Mouse (Mus musculus): ENCODE data around the gene Ntn5. TPM values are rescaled to one million over a fixed set of nuclear protein-coding genes. Genes with fewer than 3 reads are reported as not detected.
A peak's percentile ranks its signal among the peaks of the same experiment; 100 is the strongest.

The Ntn5 gene
- polyA plus RNA-seq, 1 experiment from 2014 or later: 0.18 TPM

DNA sequence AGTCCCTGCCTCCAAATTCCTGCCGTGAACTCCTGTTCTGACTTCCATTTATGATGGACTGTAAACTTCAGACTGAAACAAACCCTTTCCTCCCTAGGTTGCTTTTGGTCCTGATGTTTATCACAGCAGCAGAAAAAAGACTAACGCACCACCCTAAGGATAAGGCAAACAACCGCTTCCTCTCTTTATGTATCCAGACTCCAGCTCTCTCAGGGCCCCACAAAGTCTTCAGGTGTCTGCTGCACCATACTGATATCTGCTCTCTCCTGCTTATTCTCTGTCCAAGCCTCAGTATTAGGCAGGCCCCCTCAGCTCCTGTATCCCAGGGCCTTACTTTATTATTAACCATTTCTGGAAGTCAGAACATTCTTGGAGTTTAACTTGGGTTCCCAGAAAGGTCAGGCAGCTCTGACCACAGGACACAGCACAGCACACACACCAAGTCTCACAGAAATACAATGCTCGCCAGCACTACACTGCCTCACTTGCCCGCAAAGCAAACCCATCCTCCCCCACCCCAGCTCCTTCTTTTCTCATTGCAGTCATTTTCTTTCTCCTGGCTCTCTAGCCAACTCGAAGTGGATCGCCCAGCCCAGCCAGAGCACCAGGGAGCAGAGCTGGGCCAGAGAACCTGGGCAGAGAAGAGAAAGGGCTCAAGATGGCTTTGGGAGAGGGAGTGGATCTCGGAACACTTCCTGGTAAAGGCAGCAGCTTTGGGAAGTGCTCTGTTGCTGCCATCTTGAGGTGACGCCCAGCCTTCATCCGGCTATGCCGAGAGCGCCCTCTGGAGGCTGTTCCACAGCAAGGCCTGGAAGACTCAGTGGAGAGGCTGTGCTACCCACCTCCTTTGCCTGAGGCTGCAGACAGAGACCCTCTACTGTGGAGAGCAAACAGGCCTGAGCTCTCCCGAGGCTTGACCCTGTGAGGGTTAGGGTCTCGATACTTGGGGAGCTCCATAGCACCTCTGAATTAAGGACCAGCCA lies 1.4 kb upstream of the Ntn5 start:
- no peaks in the 10 kb centered on the region for H3K27me3 ChIP-seq (ENCODE audit: insufficient read depth, low read length)
- WGBS: 24% methylated on average over 14 of the region's 14 CpGs
- peak overlapping the region; percentile 42; the same call in 1 of the 2 replicates for H3K9ac ChIP-seq (ENCODE audit: low read depth, low read length)
- peak; percentile 100 for TF ChIP-seq CTCF (IDR thresholded peaks at IDR 0.05; ENCODE audit: low read depth)
- H3K4me3 ChIP-seq (replicated peaks; ENCODE audit: low read depth, low read length): no peak overlapping the region
- H3K36me3 ChIP-seq (ENCODE audit: insufficient read depth, low read length): no peaks in the 10 kb centered on the region
- peak; percentile 53 for ATAC-seq (replicated peaks; ENCODE audit: low FRiP score, low read depth)
- H3K4me1 ChIP-seq (replicated peaks; ENCODE audit: insufficient read depth, low read length): peaks cover 18% of the 10 kb centered on the region
- no peaks in the 10 kb centered on the region for H3K9me3 ChIP-seq (replicated peaks; ENCODE audit: low read length)
- DNase-seq (ENCODE audit: low spot score): peak; percentile 97
- peak overlapping the region; percentile 77 for H3K27ac ChIP-seq
- H3K4me2 ChIP-seq (ENCODE audit: low read length): peak overlapping the region; percentile 38; the same call in 1 of the 2 replicates

DNA sequence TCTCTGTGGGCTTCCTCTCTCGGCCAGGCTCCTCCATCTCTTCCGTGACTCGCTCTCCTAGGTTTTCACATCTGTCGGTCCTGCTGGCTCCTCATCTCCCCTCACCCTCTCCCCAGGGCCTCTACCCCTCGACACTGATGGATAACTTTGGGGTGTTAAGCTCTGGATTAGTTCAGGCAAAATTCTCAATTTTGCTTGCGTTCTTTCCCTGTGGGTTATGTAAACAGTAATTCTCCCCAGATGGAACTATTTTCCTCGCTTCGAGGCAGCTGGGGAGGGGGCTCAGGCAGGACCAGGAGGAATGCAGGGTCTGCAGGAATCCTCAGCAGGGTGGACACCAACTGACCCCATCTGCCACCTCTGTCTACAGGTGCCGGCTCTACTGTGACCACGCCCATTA lies 2.0 kb downstream of the Ntn5 start:
- Histone ChIP-seq H3K4me2 (ENCODE audit: low read length) (no peak overlapping the region), H3K9me3 (replicated peaks; ENCODE audit: low read length) (no peaks in the 10 kb centered on the region), H3K4me1 (replicated peaks; ENCODE audit: insufficient read depth, low read length) (peaks cover 16% of the 10 kb centered on the region), H3K27me3 (ENCODE audit: insufficient read depth, low read length) (no peaks in the 10 kb centered on the region), H3K36me3 (ENCODE audit: insufficient read depth, low read length) (no peaks in the 10 kb centered on the region), H3K4me3 (replicated peaks; ENCODE audit: low read depth, low read length) (no peak overlapping the region), H3K27ac (no peak overlapping the region), H3K9ac (ENCODE audit: low read depth, low read length) (no peak overlapping the region)
- TF ChIP-seq CTCF (IDR thresholded peaks at IDR 0.05; ENCODE audit: low read depth): no peak
- DNase-seq (ENCODE audit: low spot score) (no peak), ATAC-seq (replicated peaks; ENCODE audit: low FRiP score, low read depth) (no peak)
- WGBS: 50% methylated on average over 10 of the region's 10 CpGs

DNA sequence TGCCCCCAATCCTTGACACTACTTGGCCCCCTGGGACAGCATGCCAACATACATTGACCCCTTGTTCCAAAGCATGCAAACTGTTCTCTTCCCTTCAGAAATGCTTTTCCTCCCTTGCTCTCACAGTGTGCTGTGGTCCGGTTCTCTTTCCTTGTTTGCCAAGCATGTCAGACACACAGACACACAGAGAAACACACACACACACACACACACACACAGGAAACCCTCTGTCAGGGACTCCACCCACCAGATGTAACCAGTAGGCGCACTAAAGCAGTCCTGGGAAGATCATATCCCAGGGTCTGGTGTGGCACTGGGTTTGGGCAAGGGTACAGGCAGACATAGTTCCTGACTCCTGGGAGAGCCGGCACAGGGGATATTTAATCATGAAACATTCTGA lies 3.0 kb downstream of the Ntn5 start:
- H3K9ac ChIP-seq (ENCODE audit: low read depth, low read length): no peak overlapping the region
- WGBS: 68% methylated on average over 3 of the region's 3 CpGs
- no peak overlapping the region for H3K4me2 ChIP-seq (ENCODE audit: low read length)
- peaks cover 16% of the 10 kb centered on the region for H3K4me1 ChIP-seq (replicated peaks; ENCODE audit: insufficient read depth, low read length)
- H3K4me3 ChIP-seq (replicated peaks; ENCODE audit: low read depth, low read length): no peak overlapping the region
- no peak overlapping the region for H3K27ac ChIP-seq
- ATAC-seq (replicated peaks; ENCODE audit: low FRiP score, low read depth): no peak
- no peak for TF ChIP-seq CTCF (IDR thresholded peaks at IDR 0.05; ENCODE audit: low read depth)
- no peak for DNase-seq (ENCODE audit: low spot score)
- H3K9me3 ChIP-seq (replicated peaks; ENCODE audit: low read length): no peaks in the 10 kb centered on the region
- no peaks in the 10 kb centered on the region for H3K36me3 ChIP-seq (ENCODE audit: insufficient read depth, low read length)
- H3K27me3 ChIP-seq (ENCODE audit: insufficient read depth, low read length): no peaks in the 10 kb centered on the region

DNA sequence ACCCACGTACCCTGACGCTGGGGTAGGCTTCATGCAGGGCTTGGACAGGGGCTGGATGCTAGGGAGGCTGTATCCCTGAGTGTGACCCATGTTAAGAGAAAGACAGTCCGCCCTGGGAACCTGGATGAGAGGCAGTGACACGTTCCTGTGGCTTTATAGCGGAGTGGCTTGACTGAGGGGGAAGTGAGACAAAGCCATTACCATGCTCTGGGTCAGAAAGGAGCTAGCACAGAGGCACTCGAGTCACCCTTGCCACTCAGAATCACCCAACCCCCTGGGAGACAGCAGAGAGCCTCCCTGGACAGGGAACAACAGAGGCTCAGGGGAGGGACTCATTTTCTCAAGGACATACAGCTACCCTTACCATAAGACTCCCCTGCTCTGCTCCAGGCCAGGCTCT lies 5.3 kb downstream of the Ntn5 start:
- Histone ChIP-seq H3K9ac (ENCODE audit: low read depth, low read length) (no peak overlapping the region), H3K27me3 (ENCODE audit: insufficient read depth, low read length) (no peaks in the 10 kb centered on the region), H3K27ac (no peak overlapping the region), H3K4me2 (ENCODE audit: low read length) (no peak overlapping the region), H3K9me3 (replicated peaks; ENCODE audit: low read length) (no peaks in the 10 kb centered on the region), H3K4me1 (replicated peaks; ENCODE audit: insufficient read depth, low read length) (0 out of 2 replicates have a peak, but pooled peaks cover 8% of the 10 kb centered on the region), H3K4me3 (replicated peaks; ENCODE audit: low read depth, low read length) (no peak overlapping the region), H3K36me3 (ENCODE audit: insufficient read depth, low read length) (no peaks in the 10 kb centered on the region)
- ATAC-seq (replicated peaks; ENCODE audit: low FRiP score, low read depth) (no peak), DNase-seq (ENCODE audit: low spot score) (no peak)
- WGBS: 44% methylated on average over 6 of the region's 6 CpGs
- no peak for TF ChIP-seq CTCF (IDR thresholded peaks at IDR 0.05; ENCODE audit: low read depth)

DNA sequence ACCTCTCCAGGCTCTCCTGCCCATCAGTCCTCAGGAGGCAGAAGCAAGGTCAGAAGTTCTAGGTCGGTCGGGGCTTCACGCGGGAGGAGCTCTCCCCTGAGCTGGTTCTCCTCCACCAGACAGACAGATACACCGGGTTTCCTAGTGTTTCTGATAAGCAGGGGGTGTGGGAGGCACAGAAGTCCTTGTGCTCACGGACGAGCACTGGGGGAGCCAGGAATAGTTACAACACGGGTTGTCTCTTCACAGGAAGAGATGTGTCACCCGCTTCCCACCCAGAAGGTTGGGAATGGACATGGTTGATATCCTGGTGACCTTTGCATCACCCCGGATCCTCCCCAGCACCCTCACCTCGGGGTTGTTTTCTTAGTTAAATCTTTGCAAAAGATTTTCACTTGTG lies 6.0 kb downstream of the Ntn5 start:
- Histone ChIP-seq H3K27ac (no peak overlapping the region), H3K4me2 (ENCODE audit: low read length) (no peak overlapping the region), H3K9ac (ENCODE audit: low read depth, low read length) (0 out of 2 replicates have a peak overlapping the region, but pooled peaks have one; percentile 20), H3K4me1 (replicated peaks; ENCODE audit: insufficient read depth, low read length) (0 out of 2 replicates have a peak, but pooled peaks cover 8% of the 10 kb centered on the region), H3K4me3 (replicated peaks; ENCODE audit: low read depth, low read length) (no peak overlapping the region), H3K27me3 (ENCODE audit: insufficient read depth, low read length) (no peaks in the 10 kb centered on the region), H3K36me3 (ENCODE audit: insufficient read depth, low read length) (no peaks in the 10 kb centered on the region), H3K9me3 (replicated peaks; ENCODE audit: low read length) (no peaks in the 10 kb centered on the region)
- 29% methylated on average over 11 of the region's 11 CpGs for WGBS
- no peak for ATAC-seq (replicated peaks; ENCODE audit: low FRiP score, low read depth)
- TF ChIP-seq CTCF (IDR thresholded peaks at IDR 0.05; ENCODE audit: low read depth): no peak
- no peak for DNase-seq (ENCODE audit: low spot score)

DNA sequence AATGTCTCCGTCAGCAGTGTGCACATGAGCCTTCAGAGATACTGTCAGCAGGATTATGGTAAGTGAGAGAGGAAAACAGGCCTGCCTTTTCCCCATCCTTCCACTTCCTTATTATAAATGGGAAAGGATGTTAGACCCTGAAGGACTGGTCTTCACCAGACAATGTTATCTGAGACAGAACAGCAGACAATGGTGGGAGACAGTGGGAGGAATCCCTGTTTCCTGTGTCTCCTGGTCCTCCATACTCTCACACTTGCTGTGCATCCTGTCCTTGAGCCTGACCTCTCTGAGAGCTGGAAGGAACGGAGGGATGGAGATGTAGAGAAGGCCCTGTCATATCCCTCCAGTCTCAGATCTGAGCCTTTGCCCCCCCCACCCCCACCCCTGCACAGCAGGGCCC lies 8.5 kb downstream of the Ntn5 start:
- H3K9me3 ChIP-seq (replicated peaks; ENCODE audit: low read length): no peaks in the 10 kb centered on the region
- DNase-seq (ENCODE audit: low spot score): no peak
- H3K9ac ChIP-seq (ENCODE audit: low read depth, low read length): no peak overlapping the region
- no peak for ATAC-seq (replicated peaks; ENCODE audit: low FRiP score, low read depth)
- no peak overlapping the region for H3K4me2 ChIP-seq (ENCODE audit: low read length)
- H3K27ac ChIP-seq: no peak overlapping the region
- TF ChIP-seq CTCF (IDR thresholded peaks at IDR 0.05; ENCODE audit: low read depth): no peak
- H3K36me3 ChIP-seq (ENCODE audit: insufficient read depth, low read length): no peaks in the 10 kb centered on the region
- no peaks in the 10 kb centered on the region for H3K27me3 ChIP-seq (ENCODE audit: insufficient read depth, low read length)
- H3K4me1 ChIP-seq (replicated peaks; ENCODE audit: insufficient read depth, low read length): 0 out of 2 replicates have a peak, but pooled peaks cover 3% of the 10 kb centered on the region
- 62% methylated on average over 2 of the region's 2 CpGs for WGBS
- no peak overlapping the region for H3K4me3 ChIP-seq (replicated peaks; ENCODE audit: low read depth, low read length)

All from kidney, postnatal 0 days (tissue).